Mouse (Mus musculus): ENCODE measurements around the gene Pafah1b3. TPM values are rescaled to one million over a fixed set of nuclear protein-coding genes. Genes with fewer than 3 reads are reported as not detected.
A peak's percentile ranks its signal among the peaks of the same experiment; 100 is the strongest.
"Not testable (repeated sequence)": the region's sequence is repeated elsewhere in the genome, so short reads cannot be mapped to it uniquely, and the experiment has no call there.

Pafah1b3 gene
- 10 to 100 TPM; 24.0 to 25.5 TPM for total RNA-seq (2021)

DNA sequence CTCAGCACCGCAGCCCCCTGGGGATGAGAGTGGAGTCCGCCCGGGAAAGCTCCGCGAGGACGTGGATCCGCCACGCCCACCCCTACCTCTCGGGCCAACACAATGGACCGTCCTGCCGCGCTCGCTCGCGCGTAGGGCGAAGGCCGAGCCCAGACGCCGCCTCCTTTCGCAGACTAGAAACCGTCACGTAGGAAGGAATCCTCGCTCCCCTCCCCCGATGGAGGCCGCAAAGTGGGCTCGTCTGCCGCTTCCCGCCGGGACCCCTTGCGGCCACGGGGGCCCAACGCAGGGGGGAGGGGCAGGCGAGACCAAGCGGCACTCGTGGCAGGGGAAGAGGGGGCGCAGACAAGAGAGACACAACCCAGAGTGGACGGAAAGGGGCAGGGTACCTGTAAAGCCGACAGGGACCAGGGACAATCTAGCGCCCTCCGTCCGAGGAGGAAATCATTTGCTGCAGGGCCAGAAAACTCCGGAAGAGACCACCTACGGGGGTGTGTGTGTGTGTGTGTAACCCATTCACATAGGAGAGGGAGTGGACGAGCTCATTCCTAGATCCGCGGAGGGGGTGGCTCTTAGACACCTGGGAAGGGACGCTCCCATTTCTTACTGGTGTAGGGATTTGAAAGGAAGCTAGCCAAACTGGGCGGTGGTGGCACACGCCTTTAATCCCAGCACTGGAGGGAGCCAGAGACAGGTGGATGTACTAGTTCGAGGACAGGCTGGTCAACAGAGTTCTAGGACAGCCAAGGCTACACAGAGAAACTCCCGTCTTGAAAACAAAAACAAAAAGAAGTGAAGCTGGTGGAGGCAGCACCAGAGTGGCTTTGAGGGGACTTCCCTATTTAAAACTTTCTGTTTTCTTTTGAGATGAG lies at the start of gene Pafah1b3:
Gene Pafah1b3, minus strand, starts transcription at position 533 of the 872 bp plus-strand sequence.
- DNase-seq (ENCODE audit: low spot score in 2 of 2), result peak; percentile 83 to 86
- intact Hi-C loops (cut with DNase I), result loop anchor here (2.0 kb wide), 1 partner anchor 15 kb away; no protein-coding TSS in a partner anchor

DNA sequence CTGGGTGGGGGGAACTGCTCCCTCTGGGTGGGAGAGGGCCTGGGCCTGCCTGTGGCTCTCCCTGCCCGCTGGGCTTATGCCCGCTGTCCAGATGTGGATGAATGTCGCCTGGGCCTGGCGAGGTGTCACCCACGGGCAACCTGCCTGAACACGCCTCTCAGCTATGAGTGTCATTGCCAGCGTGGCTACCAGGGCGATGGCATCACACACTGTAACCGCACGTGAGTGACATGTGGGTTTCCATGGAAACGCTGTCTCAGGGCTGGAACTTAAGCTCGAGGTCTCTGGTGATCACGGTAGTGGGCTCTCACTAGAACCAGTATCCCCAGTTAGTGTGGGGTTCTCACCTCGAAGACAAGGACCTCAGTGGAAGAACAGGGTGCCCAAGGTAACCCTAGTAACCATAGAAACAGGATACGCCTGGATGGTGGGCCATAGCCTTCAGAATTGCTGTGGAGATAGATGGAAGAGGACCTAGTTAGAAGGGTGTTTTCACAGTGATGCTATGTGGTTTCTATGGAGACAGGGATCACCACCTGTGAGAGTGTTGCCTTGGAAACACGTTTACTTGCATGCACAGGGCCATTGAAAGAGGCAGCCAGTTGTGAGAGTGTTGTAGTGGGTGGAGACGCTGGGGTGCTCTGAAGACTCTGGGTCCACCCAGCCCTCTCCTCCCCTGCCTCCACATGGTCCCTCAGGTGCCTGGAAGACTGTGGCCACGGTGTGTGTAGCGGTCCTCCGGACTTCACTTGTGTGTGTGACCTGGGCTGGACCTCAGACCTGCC lies 43.4 kb upstream of the Pafah1b3 start:
- peak in 1 of 2 experiments; percentile 24 for DNase-seq (ENCODE audit: low spot score in 2 of 2)
- intact Hi-C loops (cut with DNase I), result no loop called here

DNA sequence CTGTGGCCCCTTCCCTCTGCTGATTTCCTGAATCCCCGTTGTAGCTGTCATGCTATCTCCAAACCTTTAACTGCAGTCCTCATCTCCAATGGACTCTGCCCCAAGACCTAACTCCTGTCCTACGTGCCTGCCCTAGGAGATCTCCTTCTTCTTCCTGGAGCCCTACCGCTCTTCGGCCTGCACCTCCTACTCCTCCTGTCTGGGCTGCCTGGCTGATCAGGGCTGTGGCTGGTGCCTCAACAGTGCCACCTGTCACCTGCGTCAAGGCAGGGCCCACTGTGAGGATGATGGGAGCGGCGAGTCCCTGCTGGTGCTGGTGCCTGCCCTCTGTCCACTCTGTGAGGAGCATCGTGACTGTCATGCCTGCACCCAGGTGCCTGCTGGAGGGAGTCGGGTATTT lies 41.5 kb upstream of the Pafah1b3 start:
- intact Hi-C loops (cut with DNase I), result loop anchor here (10.0 kb wide), 1 partner anchor 255 kb away; no protein-coding TSS in a partner anchor
- no peak for DNase-seq (ENCODE audit: low spot score in 2 of 2)

DNA sequence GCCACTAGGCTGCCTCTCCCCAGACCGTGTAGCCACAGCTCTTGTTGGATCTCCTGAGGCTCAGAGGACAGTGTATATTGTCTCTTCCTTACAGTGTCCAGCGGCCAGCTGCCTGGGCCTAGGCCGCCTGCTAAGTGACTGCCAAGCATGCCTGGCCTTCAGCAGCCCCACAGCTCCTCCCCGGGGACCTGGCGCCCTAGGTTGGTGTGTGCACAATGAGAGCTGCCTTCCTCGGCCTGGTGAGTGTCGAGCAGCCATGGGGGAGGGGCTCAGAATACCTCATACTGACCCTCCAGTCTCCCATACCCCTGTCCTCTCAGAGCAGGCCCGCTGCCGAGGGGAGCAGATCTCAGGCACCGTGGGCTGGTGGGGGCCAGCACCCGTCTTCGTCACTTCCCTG lies 36.7 kb upstream of the Pafah1b3 start:
- DNase-seq (ENCODE audit: low spot score in 2 of 2), result no peak
- intact Hi-C loops (cut with DNase I), result loop anchor here (10.0 kb wide), 1 partner anchor 260 kb away; no protein-coding TSS in a partner anchor

DNA sequence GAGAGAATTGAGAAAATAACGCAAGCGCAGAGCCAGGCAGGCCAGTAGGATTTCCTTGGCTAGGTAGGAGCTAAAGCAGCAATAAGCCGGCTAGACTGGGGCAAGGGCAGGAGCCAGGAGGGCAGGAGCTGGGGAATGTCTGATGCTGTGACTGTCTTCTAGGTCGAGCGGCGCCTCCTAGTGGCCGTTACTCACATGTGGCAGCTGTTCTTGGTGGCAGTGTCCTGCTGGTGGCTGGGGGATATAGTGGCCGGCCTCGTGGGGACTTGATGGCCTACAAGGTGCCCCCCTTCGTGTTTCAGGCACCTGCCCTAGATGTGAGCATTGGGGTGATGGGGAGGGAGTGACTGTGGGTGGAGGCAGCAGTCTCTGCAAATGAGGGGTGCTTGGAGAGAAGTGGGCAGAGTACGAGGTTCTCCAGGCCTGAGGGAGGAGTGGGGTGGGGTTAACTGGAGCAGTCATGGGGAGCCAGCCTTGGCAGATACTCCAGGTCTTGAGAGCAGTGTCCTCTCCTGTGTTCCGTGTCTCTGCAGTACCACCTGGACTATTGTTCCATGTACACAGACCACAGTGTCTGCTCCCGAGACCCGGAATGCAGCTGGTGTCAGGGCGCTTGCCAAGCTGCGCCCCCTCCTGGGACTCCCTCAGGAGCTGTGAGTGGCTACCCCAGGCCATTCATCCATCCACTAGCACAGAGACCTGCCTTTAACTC lies 36.0 kb upstream of the Pafah1b3 start:
- intact Hi-C loops (cut with DNase I), result loop anchor here (10.0 kb wide), 1 partner anchor 261 kb away; no protein-coding TSS in a partner anchor
- DNase-seq (ENCODE audit: low spot score in 2 of 2), result peak; percentile 45 to 55

DNA sequence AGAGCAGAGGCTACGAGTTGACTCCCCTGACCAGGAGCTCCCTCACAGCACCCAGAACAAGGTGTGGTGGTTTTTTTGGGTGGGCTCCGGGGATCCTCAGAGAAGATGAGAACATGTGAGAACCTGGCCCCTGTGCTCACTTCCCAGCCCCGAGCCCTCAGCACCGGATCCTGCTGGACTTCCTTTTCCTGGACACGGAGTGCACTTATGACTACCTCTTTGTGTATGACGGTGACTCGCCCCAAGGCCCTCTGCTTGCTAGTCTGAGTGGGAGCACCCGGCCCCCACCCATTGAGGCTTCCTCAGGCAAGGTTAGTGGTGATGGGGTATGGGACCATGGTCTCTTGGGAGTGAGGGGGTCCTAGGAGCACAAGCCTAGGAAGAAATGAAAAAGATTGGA lies 28.4 kb upstream of the Pafah1b3 start:
- no peak for DNase-seq (ENCODE audit: low spot score in 2 of 2)
- intact Hi-C loops (cut with DNase I), result loop anchor here (5.0 kb wide), 1 partner anchor 36 kb away; no protein-coding TSS in a partner anchor

DNA sequence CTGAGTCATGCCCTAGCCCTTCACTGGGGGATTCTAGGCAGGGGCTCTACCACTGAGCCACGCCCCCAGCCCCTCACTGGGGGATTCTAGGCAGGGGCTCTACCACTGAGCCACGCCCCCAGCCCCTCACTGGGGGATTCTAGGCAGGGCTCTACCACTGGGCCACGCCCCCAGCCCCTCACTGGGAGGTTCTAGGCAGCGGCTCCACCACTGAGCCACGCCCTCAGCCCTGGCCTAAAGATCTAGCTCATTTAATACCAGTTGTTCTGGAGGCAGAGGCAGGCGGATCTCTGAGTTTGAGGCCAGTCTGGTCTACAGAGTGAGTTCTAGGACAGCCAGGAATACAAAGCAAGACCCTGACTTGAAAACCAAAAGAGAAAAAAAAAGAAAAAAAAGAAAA lies 27.6 kb upstream of the Pafah1b3 start:
- DNase-seq (ENCODE audit: low spot score in 2 of 2), result not testable (repeated sequence)
- intact Hi-C loops (cut with DNase I), result loop anchor here (5.0 kb wide), 1 partner anchor 37 kb away; no protein-coding TSS in a partner anchor

DNA sequence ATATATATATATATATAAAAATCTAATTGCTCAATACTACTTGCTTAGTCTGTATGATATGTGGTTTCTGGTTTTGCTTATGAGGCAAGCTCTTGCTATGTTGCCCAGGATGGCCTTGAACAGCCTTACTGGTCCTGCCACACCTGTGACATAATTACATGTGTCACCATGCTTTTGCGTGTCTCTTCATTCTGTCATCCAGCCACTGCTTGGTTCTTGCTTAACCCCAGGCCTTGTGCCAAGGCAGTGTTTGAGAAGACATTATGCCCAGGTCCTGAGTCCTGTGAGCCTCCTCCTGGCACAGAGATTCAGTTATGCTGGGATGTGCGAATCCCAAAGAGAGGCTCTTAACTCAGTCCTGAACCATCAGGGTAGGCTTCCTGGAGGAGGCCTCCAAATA lies 25.4 kb upstream of the Pafah1b3 start:
- intact Hi-C loops (cut with DNase I), result no loop called here
- no peak for DNase-seq (ENCODE audit: low spot score in 2 of 2)

DNA sequence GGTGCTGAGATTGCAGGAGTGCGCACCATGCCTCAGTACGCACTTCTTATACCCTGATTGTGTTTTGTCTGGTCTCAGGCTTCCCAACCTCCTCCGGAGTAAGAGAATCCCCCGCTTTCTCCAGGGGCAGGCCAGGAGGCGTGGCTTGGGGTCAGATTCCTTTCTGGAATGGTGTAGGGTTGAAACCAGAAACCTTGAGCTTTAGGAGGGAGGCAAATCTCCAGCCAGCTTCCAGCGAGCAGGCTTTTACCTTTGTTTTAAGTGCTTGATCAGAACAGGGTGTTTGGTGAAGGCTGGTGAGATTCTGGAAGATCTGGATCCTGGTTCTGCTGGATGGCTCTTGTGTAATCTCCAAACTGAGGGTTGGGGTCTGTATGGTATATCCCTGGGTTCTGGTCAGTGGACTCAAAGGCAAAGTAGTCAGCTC lies 24.3 kb upstream of the Pafah1b3 start:
- intact Hi-C loops (cut with DNase I), result no loop called here
- no peak for DNase-seq (ENCODE audit: low spot score in 2 of 2)

DNA sequence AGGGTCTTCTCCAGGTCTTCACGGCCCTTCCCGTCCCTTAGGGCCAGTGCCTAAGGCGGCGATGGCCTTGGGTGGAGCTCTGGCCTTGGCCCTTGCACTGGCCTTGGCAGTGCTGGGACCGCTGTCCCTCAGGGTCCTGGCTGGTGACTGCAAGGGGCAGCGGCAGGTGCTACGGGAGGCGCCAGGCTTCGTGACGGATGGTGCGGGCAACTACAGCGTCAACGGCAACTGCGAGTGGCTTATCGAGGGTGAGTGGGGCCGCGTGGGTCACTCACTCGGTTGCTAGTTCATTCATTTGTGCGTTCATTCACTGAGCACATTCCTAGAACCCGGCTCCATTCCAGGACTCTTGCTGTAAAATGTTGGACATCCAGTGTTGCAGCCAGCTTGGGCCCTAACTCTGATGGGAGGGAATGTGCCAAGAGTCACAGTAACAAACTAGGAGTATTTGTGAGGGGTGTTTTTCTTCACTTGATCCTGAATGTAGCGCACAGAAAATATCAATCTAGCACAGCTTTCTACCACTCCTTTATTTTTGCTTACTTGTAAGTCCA lies 19.7 kb upstream of the Pafah1b3 start:
- intact Hi-C loops (cut with DNase I), result loop anchor here (2.0 to 10.0 kb wide), 3 partner anchors 39 to 433 kb away; partner anchors contain the start of genes Grik5, Rps19 and Zfp574
- no peak for DNase-seq (ENCODE audit: low spot score in 2 of 2)

DNA sequence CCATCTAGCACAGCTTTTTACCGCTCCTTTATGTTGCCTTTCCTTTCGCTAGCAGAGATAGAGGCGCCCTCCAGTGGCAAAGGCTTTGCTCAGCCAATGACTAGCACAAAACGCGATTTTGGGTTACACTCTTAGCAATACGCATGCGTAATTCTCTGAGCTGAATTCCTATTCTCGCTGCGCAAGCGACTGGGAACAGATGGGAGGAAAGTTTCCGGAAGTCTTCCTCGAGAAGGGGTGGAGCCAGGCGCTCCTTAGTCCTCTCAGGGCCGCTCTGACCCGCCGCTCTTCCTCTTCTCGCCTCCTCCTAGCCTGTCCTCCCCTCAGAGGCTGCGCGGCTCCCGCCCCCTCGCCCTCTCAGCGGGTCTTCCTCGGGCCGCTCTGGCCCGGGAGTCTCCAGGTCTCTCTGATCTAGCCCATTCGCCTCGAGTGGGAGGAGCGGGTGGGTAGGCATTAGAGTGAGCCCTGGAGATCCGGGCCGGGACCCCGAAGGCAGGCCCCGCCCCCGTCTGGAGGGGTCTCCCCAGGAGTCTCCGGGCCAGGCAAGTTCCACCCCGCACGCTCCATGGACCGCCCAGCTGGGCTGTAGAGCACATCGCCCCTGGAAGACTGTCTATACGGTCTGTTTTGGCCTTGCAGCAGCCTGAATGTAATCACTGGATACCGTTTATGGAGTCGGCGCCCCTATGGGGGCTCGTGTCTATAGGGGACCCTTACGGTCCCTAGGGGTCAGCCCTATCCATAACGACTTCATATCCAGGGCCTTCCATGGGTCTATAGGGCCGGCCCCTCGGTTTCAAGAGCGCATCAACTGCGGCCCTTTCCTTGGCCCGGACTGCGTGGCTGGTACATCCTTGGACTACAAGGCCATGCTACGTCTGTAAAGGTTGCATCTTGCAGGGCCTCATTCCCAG lies 19.0 kb upstream of the Pafah1b3 start, which contains the start of gene Megf8:
Gene Megf8, plus strand, starts transcription at position 633 of the 914 bp plus-strand sequence.
- intact Hi-C loops (cut with DNase I), result loop anchor here (1.0 to 10.0 kb wide), 5 partner anchors 38 to 432 kb away; partner anchors contain the start of genes Grik5, Rps19 and Zfp574
- peak; percentile 92 to 95 for DNase-seq (ENCODE audit: low spot score in 2 of 2)

DNA sequence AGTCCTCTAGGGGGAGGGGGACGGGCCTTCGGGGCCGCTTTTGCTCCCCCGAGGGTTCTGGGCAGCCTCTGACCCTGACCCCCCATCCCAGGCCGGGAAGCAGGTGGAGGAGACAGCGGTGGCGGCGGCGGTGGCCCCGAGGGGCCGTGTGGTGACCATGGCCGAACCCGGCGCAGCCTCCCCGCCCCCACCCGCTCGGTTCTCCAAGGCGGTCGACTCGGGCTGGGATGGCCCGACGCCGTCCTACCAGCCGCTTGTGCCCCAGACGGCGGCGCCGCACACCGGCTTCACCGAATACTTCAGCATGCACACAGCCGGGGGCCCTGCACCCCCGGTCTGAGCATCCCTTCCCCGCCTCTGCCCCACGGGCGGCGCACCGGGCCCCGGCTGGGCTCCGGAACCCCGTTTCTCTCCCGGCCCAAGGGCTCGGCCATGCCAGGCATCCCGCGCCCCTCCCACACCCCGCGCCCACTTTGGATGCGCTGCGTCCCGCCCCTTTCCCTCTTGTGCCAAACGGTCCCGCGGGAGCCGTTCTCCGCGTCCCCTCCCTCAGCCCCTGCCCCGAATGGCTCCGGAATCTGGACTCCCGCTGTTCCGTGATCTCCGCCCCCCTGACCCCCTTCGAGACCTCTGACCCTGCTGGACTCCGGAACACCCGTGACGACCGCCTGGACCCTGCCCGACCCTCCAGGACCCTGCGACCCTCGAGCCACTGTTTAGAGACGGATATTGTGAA lies 17.7 kb upstream of the Pafah1b3 start:
- no peak for DNase-seq (ENCODE audit: low spot score in 2 of 2)
- intact Hi-C loops (cut with DNase I), result loop anchor here (1.0 to 10.0 kb wide), 5 partner anchors 37 to 431 kb away; partner anchors contain the start of genes Grik5, Rps19 and Zfp574

DNA sequence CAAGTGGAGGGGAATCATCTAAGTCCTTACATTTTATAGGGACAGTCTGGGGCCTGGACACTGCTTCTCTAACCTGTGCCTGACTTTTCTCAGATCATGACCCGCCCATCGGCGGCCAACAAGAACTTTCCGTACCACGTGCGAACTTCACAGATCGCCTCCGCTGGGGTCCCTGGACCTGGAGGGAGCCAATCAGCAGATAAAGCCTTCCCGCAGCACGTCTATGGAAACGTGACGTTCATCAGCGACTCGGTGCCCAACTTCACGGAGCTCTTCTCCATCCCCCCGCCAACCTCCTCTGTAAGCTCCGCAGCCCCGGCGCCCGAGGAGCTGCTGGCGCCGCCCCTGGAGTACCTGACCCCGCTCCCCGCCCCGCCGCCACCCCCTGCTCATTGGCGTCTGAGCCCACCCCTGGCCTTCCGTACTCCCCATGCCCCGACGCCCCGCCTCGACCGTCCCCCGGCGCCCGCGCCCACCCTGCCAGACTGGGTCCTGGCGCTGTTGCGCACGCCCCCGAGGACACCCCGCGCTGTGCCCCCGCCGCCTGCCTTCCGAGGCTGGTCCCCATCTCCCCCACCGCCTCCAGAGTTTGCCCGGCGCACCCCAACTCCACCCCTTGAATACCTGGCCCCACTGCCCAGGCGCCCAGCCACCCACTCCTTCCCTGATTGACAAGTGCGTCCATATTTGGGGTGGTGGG lies 17.0 kb upstream of the Pafah1b3 start:
- no peak for DNase-seq (ENCODE audit: low spot score in 2 of 2)
- intact Hi-C loops (cut with DNase I), result loop anchor here (10.0 kb wide), 2 partner anchors 240 to 430 kb away; partner anchors contain the start of genes Grik5, Rps19 and Zfp574

DNA sequence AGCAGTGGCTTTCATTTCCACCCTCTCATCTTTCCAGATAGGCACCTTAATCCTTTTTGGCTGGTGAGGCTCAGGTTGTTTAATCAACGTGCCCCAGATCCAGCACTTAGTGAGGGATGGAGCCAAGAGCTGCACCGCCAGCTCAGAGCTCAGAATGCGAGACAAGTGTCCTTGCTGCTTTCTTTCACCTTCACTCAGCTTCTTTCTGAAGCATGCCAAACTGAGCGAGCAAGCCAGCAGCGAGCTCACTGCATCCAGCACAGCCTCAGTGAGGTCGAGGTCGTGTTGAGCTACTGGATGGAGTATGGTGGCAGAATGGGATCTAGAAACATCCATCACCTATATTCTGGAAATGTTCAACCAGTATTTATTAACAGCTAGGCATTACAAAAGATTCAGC lies 15.5 kb upstream of the Pafah1b3 start:
- no peak for DNase-seq (ENCODE audit: low spot score in 2 of 2)
- intact Hi-C loops (cut with DNase I), result loop anchor here (10.0 kb wide), 2 partner anchors 239 to 429 kb away; partner anchors contain the start of genes Grik5, Rps19 and Zfp574

DNA sequence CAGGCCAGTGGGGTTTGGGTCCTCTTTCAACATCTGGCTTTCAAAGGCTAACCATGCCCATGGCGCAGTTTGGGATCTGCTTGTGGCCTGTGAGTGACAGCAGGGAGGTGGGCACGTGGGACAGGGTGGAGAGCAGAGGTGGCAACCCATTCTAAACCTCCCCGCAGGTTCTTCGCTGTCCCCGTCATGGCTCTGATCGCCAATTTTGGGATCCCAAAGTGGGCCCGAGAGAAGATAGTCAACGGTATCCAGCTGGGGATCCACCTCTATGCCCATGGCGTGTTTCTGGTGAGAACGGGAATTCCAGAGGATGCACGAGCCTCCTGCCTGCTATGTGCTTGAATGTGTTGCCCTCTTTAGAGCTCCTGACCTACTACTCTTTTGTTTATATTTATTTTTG lies 13.4 kb upstream of the Pafah1b3 start:
- intact Hi-C loops (cut with DNase I), result loop anchor here (10.0 kb wide), 2 partner anchors 236 to 426 kb away; partner anchors contain the start of genes Grik5, Rps19 and Zfp574

DNA sequence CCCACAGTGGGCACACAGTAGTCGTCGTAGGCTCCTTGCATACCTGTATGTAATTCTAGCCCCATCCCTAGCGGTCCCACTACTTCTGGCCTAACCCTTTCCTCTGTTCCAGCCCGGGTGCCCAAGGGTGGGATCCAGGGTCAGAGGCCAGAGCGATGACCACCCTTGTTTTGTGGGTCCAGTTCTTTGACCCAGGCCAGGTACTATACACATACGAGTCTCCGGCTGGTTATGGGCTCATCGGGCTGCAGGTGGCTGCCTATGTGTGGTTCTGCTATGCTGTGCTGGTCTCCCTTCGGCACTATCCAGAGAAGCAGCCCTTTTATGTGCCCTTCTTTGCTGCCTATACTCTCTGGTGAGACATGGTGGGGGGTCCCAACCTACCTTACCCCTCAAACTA lies 11.6 kb upstream of the Pafah1b3 start:
- DNase-seq (ENCODE audit: low spot score in 2 of 2), result no peak
- intact Hi-C loops (cut with DNase I), result no loop called here

More for the DNA sequence above, 13.4 kb upstream of the Pafah1b3 start:
- DNase-seq (ENCODE audit: low spot score in 2 of 2), result no peak

Data from left cerebral cortex, postnatal 36 days (tissue).